Mouse (Mus musculus) brown adipose tissue, adult 24 weeks (tissue): ENCODE data around the gene Gm49380. TPM values are rescaled to one million over a fixed set of nuclear protein-coding genes. Genes with fewer than 3 reads are reported as not detected.

Experiments used
- H3K27ac ChIP-seq: fragments of 200-500 bp; replicated peaks from 2 replicates; pipeline ENCODE4 v1.5.1; 2012; ENCODE audit warnings: low read depth, mild to moderate bottlenecking, low read length
- H3K4me1 ChIP-seq: fragments of 200-500 bp; 2 replicates; pipeline ENCODE4 v1.6.1; 2012; ENCODE audit warnings: low read length, mixed read lengths; ENCODE audit not compliant: control insufficient read depth, insufficient read depth, insufficient read length
- H3K4me3 ChIP-seq: fragments of 200-500 bp; 2 replicates; pipeline ENCODE4 v1.5.1; 2012; ENCODE audit warnings: low read depth, mild to moderate bottlenecking, low read length, moderate library complexity; ENCODE audit not compliant: insufficient read depth
- polyA plus RNA-seq: library from polyadenylated mRNA; stranded (reverse); fragments of >200 nt; gene quantifications from 2 replicates; pipeline ENCODE4 v1.2.4, GENCODE M21; 2012; ENCODE audit not compliant: missing spikeins, insufficient read depth, insufficient read length

Gm49380 gene
- polyA plus RNA-seq, 1 experiment, result not detected

- H3K4me3 ChIP-seq, result peak within 1 kb of the TSS; percentile 54
- 0 out of 2 replicates have a peak, but pooled peaks cover 2% of the 10 kb centered on the region for H3K4me1 ChIP-seq
- no peak within 1 kb of the TSS; the same call in 1 of the 2 replicates for H3K27ac ChIP-seq
Observed at GRCm38 (mm10) chr9:44042836-44043707, 70.2 kb downstream of the Gm49380 start, which contains the start of gene Thy1. Gene Thy1 (plus strand): TSS chr9:44043384.

DNA sequence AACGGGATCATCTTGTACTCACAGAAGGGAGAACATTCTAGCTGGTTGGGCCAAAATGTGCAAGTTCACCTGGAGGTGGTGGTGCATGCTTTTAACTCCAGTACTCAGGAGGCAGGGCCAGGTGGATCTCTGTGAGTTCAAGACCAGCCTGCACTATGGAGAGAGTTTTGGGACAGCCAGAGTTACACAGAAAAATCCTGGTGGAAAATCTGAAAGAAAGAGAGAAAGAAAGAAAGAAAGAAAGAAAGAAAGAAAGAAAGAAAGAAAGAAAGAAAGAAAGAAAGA is 71.0 kb downstream of the Gm49380 start:
- 0 out of 2 replicates have a peak, but pooled peaks cover 2% of the 10 kb centered on the region for H3K4me1 ChIP-seq
- H3K4me3 ChIP-seq, result no peak overlapping the region
- H3K27ac ChIP-seq, result no peak overlapping the region

- H3K4me3 ChIP-seq, result no peak overlapping the region
- 0 out of 2 replicates have a peak, but pooled peaks cover 2% of the 10 kb centered on the region for H3K4me1 ChIP-seq
- H3K27ac ChIP-seq, result no peak overlapping the region
Observed at GRCm38 (mm10) chr9:44041511-44042395, 71.5 kb downstream of the Gm49380 start.

- H3K4me1 ChIP-seq, result no peaks in the 10 kb centered on the region
- H3K27ac ChIP-seq, result no peak overlapping the region
- H3K4me3 ChIP-seq, result no peak overlapping the region
Observed at GRCm38 (mm10) chr9:44037106-44037505, 76.2 kb downstream of the Gm49380 start.

DNA sequence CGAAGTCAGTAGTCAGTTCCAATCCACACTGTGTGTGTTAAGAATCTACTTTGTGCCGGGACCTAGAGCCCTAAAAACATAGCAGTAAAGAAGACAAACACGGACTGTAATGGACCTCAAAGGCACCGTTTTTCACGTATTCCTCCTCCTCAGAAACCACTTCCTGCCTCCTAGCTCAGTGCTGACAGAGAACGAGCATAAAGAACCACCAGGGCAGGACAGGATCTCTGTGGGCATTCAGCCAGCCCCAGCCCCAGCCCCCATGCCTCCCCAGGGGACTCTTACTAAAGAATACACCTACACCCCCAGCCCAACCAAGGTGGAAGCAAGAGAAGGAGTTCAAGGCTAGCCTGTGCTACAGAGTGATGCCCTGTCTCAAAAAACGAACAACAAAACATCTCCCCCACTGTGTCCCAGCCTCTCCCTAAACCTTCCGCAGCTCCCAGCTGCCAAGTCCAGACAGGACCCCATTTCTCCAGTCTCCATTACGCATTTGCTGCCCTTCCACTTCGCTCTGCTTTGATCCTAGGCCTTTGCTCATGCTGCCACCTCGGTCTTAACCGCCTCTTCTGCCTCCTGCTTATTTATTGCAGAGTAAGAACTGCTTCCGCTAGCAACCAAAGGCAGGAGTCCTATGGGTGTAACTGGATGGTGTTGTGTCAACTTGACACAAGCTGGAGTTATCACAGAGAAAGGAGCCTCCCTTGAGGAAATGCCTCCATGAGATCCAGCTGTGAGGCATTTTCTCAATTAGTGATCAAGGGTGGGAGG is 79.2 kb downstream of the Gm49380 start:
- no peak overlapping the region for H3K4me3 ChIP-seq

DNA sequence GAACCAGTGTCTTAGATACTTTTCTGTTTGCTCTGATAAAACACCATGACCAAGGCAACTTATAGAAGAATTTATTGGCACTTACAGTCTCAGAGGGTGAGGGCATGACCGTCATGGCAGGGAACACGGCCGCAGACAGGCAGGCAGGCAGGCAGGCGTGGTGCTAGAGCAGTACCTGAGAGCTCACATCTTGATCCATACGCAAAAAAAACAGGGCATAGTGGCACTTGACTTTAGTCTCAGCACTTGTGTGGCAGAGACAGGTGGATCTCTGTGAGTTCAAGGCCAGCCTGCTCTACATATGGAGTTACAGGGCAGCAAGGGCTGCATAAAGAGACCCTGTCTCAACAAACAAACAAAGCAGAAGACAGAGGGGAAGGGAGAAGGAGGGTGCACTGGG is 80.0 kb downstream of the Gm49380 start:
- no peak overlapping the region for H3K27ac ChIP-seq
- no peaks in the 10 kb centered on the region for H3K4me1 ChIP-seq
- H3K4me3 ChIP-seq, result no peak overlapping the region

More for the DNA sequence above, 79.2 kb downstream of the Gm49380 start:
- H3K4me1 ChIP-seq, result no peaks in the 10 kb centered on the region
- no peak overlapping the region for H3K27ac ChIP-seq

DNA sequence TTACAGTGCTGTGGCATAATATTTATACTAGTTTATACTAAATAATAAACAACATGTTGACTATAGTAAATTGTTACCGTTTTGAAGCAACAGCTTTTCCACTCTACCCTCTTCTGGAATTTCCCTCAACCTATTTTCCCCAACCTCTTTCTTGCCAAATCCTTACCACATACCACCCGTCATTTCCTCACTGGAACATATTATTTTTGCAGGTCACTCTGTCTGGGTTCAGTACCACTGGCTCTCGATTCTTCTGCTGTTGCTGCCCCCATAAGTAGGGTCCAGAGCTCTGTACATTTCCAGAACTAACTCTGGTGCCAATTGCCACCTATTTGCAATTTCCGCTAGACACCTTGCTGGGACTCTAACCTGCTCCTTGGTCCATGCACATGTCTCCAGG is 81.4 kb downstream of the Gm49380 start:
- no peaks in the 10 kb centered on the region for H3K4me1 ChIP-seq
- no peak overlapping the region for H3K27ac ChIP-seq
- no peak overlapping the region for H3K4me3 ChIP-seq

GRCm38 (mm10) chr9:44031079-44031478 is 82.2 kb downstream of the Gm49380 start:
- H3K27ac ChIP-seq, result no peak overlapping the region
- no peaks in the 10 kb centered on the region for H3K4me1 ChIP-seq
- H3K4me3 ChIP-seq, result no peak overlapping the region

GRCm38 (mm10) chr9:44030646-44031045 is 82.7 kb downstream of the Gm49380 start:
- H3K4me1 ChIP-seq, result no peaks in the 10 kb centered on the region
- H3K4me3 ChIP-seq, result no peak overlapping the region
- no peak overlapping the region for H3K27ac ChIP-seq

DNA sequence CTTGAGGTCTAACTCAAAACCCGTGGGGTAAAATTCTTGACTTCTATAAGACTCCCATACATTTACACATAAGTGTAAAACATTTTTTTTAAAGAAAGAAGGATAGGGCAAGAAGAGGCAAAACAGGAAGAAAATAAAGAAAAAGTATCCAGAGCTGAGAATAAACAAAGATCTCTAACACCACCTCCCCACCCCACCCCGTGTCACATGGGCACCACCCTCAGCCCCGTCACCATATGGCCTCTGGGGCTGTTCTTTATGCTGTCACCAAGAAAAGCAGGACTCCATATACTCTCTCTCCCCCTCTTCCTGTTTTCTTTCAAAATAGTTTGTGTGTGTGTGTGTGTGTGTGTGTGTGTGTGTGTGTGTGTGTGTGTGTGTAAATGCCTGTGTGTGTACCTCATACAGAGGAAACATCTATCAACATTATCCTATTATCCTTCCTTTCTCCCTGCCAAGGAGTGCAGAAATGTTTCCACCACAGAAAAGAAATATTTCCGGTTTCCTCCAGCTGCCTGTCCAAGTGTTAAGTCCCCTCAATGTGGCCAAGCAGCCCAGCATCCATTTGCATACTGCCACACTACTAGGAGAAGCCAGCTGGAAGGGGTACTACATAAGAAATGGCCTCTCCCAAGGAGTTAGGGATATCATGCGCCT is 83.6 kb downstream of the Gm49380 start:
- no peaks in the 10 kb centered on the region for H3K4me1 ChIP-seq
- no peak overlapping the region for H3K27ac ChIP-seq

GRCm38 (mm10) chr9:44024096-44024495 is 89.2 kb downstream of the Gm49380 start:
- H3K27ac ChIP-seq, result no peak overlapping the region
- H3K4me1 ChIP-seq, result no peaks in the 10 kb centered on the region
- no peak overlapping the region for H3K4me3 ChIP-seq

More for the DNA sequence above, 83.6 kb downstream of the Gm49380 start:
- H3K4me3 ChIP-seq, result no peak overlapping the region

- no peak overlapping the region for H3K27ac ChIP-seq
- H3K4me1 ChIP-seq, result no peaks in the 10 kb centered on the region
- H3K4me3 ChIP-seq, result no peak overlapping the region
Observed at GRCm38 (mm10) chr9:44022100-44022847, 91.0 kb downstream of the Gm49380 start.

DNA sequence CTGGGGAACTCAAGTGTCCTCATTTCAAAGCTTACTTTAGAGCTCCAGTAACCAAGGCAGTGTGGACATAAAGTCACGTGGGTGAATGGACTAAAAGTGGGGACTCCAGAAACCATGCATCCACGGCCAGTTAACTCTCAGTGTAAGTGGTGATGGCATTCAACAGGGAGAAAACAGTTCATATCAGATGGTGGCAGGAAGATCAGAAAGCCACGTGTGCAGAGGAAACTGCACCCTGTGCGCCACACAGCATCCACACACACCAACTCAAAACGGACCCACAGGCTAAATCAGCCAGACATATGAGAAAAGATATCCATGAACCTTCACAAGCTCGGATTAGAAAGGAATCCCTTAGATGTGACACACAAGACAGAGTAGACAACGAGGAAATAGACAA is 93.3 kb downstream of the Gm49380 start:
- H3K4me1 ChIP-seq, result no peaks in the 10 kb centered on the region
- no peak overlapping the region for H3K27ac ChIP-seq
- no peak overlapping the region for H3K4me3 ChIP-seq

DNA sequence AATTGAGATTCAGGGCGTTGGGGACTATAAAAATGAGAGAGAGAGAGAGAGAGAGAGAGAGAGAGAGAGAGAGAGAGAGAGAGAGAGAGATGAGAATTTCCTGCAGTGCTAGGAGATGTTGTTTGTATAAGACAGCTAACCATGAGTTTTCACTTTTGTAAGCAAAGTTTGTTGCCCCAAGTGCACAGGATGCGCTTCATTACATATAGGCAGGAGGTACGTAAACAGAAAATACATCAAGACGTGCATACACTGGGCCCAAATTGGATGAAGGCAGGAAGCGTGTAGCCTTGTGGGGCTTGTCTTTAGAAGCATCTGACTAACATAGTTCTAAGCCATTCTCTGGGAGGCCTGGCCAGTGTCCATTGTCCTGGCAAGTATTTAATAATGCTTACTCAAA is 95.5 kb downstream of the Gm49380 start:
- no peak overlapping the region for H3K27ac ChIP-seq
- H3K4me1 ChIP-seq, result no peaks in the 10 kb centered on the region
- H3K4me3 ChIP-seq, result no peak overlapping the region
